Mouse (Mus musculus): ENCODE measurements at regions not wholly inside any gene's neighbourhood (a gene's known extent, or its start where the extent isn't known, plus 50 kb on each side); places are given as distances from the start of the nearest gene placed in this dataset.

DNA sequence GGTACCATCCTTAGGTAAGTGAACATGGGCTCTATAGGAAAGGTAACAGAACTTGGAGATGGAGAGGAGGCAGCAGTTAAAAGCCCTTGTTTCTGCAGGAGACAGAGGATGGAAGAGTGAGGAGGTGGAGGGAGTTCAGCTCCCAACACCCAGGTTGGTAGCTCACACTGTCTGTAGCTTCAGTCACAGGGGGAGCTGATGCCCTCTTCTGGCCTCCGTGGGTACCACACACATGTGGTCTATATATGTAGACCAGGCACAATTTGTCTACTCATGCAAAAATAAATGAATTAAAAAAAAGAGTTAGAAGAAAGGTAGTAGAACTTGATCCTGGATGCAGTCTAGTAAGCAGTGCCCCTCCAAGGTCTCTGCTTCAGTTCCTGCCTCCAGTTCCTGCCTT is 173.3 kb downstream of the Gm10260 start:
- H3K9me3 ChIP-seq (replicated peaks; ENCODE audit: control insufficient read depth, low read length, poor library complexity, severe bottlenecking), result no peaks in the 10 kb centered on the region
- no peaks in the 10 kb centered on the region for H3K4me1 ChIP-seq (ENCODE audit: control insufficient read depth, insufficient read depth, low read length)
- WGBS, result 78% methylated on average over 1 of the region's 1 CpGs
- no peak for ATAC-seq
- no peak overlapping the region for H3K4me2 ChIP-seq (ENCODE audit: low read length)
- no peaks in the 10 kb centered on the region for H3K27me3 ChIP-seq (ENCODE audit: control insufficient read depth, insufficient read depth, low read depth, low read length)
- no peak overlapping the region for H3K27ac ChIP-seq (ENCODE audit: low read length)
- no peaks in the 10 kb centered on the region for H3K36me3 ChIP-seq (ENCODE audit: control insufficient read depth, insufficient read depth, low read length)
- no peak overlapping the region for H3K4me3 ChIP-seq (ENCODE audit: low read depth, low read length)
- no peak overlapping the region for H3K9ac ChIP-seq (ENCODE audit: low read depth, low read length)

DNA sequence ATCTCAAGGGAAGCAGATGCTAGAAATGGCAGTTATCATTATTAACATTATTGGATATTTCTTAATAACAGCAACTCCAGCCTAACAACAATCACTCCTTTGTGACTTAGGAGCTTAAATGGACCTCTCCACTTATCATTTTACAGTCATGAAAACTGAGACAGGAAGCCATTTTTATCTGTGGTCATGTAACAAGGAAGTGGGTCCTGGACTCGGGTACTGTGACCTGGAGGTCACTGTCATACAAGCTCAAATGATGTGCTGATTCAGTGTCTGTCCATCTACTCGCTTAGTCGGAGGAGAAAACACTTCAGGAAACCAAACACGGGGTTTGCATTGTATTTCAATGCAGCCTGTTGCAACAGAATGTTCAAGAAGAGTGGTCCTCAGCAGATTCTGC is 176.4 kb downstream of the Gm10260 start:
- H3K4me2 ChIP-seq (ENCODE audit: low read length), result no peak overlapping the region
- no peaks in the 10 kb centered on the region for H3K9me3 ChIP-seq (replicated peaks; ENCODE audit: control insufficient read depth, low read length, poor library complexity, severe bottlenecking)
- H3K27me3 ChIP-seq (ENCODE audit: control insufficient read depth, insufficient read depth, low read depth, low read length), result no peaks in the 10 kb centered on the region
- H3K27ac ChIP-seq (ENCODE audit: low read length), result no peak overlapping the region
- H3K4me3 ChIP-seq (ENCODE audit: low read depth, low read length), result no peak overlapping the region
- no peaks in the 10 kb centered on the region for H3K4me1 ChIP-seq (ENCODE audit: control insufficient read depth, insufficient read depth, low read length)
- H3K36me3 ChIP-seq (ENCODE audit: control insufficient read depth, insufficient read depth, low read length), result no peaks in the 10 kb centered on the region
- H3K9ac ChIP-seq (ENCODE audit: low read depth, low read length), result no peak overlapping the region
- ATAC-seq, result no peak
- WGBS, result 88% methylated on average over 4 of the region's 4 CpGs

DNA sequence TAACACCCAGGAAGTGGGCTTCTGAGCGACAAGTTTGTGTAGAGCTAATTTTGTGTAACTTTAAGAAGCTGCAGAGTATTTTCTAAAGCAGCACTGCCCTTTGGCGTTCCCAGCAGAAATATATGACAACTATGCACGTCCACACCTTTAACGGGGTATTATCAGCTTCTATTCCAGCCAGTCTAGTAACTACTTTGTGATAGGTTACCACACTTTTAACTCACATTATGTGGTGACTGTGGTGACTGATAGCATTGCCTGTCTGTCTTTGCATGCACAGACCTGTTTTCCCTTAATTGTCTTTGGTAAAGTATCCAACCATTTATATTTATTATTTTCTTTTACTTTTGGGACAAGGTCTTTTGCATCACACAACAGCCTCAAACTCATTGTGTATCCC is 179.1 kb downstream of the Gm10260 start:
- Histone ChIP-seq H3K9ac (ENCODE audit: low read depth, low read length) (no peak overlapping the region), H3K27me3 (ENCODE audit: control insufficient read depth, insufficient read depth, low read depth, low read length) (no peaks in the 10 kb centered on the region), H3K4me3 (ENCODE audit: low read depth, low read length) (no peak overlapping the region), H3K9me3 (replicated peaks; ENCODE audit: control insufficient read depth, low read length, poor library complexity, severe bottlenecking) (no peaks in the 10 kb centered on the region), H3K4me2 (ENCODE audit: low read length) (no peak overlapping the region), H3K4me1 (ENCODE audit: control insufficient read depth, insufficient read depth, low read length) (no peaks in the 10 kb centered on the region), H3K36me3 (ENCODE audit: control insufficient read depth, insufficient read depth, low read length) (no peaks in the 10 kb centered on the region), H3K27ac (ENCODE audit: low read length) (no peak overlapping the region)
- 84% methylated on average over 4 of the region's 4 CpGs for WGBS
- ATAC-seq, result no peak

DNA sequence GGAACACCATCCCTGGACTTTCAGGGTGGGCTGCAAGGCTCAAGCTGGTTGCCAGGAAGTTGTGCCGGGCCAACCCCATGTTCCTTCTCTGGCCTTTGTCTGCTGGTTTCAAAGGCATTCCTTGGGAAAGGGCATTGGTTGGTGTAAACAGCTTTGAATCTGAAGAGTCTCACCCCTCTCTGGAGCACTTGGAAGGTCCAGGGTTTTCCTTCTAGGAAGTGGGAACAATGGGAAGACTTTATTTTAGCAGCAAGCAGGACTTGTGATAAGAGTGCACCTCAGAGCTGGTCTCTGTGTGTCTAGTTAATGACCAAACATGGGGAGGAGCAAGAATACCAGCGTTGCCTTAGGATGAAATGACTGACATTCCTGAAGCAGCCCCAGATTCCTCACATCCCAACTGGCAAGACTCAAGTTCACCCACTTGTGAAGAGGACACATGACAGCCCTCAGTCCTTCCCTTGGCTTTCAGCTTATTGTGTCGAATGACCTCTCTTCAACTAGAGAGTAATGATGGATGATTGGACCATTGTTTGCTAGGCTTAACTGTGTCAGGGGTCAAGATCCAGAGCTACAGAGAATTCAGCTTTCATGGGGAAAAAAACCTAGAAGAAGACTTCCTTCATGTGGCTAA is 180.1 kb downstream of the Gm10260 start:
- no peaks in the 10 kb centered on the region for H3K27me3 ChIP-seq (ENCODE audit: control insufficient read depth, insufficient read depth, low read depth, low read length)
- no peak for ATAC-seq
- H3K36me3 ChIP-seq (ENCODE audit: control insufficient read depth, insufficient read depth, low read length), result no peaks in the 10 kb centered on the region
- H3K9me3 ChIP-seq (replicated peaks; ENCODE audit: control insufficient read depth, low read length, poor library complexity, severe bottlenecking), result no peaks in the 10 kb centered on the region
- H3K4me2 ChIP-seq (ENCODE audit: low read length), result no peak overlapping the region
- no peak overlapping the region for H3K9ac ChIP-seq (ENCODE audit: low read depth, low read length)
- no peaks in the 10 kb centered on the region for H3K4me1 ChIP-seq (ENCODE audit: control insufficient read depth, insufficient read depth, low read length)
- H3K27ac ChIP-seq (ENCODE audit: low read length), result no peak overlapping the region
- WGBS, result 32% methylated on average over 3 of the region's 3 CpGs
- no peak overlapping the region for H3K4me3 ChIP-seq (ENCODE audit: low read depth, low read length)

DNA sequence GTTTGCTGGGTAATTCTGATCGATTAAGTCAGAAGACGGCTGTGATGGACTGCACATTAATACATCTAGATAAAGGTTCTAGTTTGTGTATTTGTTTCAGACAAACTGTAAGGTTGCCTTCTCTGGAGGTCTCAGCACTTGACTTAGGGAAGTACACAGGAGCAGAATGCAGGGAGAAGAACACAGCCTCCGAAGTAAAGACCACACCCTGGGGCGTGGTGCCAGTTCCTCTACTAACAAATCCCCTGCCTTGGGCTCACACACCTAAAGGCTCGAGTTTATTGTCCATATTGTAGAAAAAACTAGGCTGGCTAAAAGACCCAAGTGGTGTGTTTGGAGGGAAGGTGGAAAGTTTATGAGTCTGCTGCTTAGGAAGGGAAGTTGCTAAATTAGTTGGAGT is 181.8 kb downstream of the Gm10260 start:
- H3K4me3 ChIP-seq (ENCODE audit: low read depth, low read length), result no peak overlapping the region
- H3K9me3 ChIP-seq (replicated peaks; ENCODE audit: control insufficient read depth, low read length, poor library complexity, severe bottlenecking), result no peaks in the 10 kb centered on the region
- no peak overlapping the region for H3K4me2 ChIP-seq (ENCODE audit: low read length)
- H3K9ac ChIP-seq (ENCODE audit: low read depth, low read length), result no peak overlapping the region
- no peaks in the 10 kb centered on the region for H3K4me1 ChIP-seq (ENCODE audit: control insufficient read depth, insufficient read depth, low read length)
- no peak for ATAC-seq
- no peaks in the 10 kb centered on the region for H3K36me3 ChIP-seq (ENCODE audit: control insufficient read depth, insufficient read depth, low read length)
- H3K27ac ChIP-seq (ENCODE audit: low read length), result no peak overlapping the region
- 88% methylated on average over 5 of the region's 5 CpGs for WGBS
- H3K27me3 ChIP-seq (ENCODE audit: control insufficient read depth, insufficient read depth, low read depth, low read length), result no peaks in the 10 kb centered on the region

DNA sequence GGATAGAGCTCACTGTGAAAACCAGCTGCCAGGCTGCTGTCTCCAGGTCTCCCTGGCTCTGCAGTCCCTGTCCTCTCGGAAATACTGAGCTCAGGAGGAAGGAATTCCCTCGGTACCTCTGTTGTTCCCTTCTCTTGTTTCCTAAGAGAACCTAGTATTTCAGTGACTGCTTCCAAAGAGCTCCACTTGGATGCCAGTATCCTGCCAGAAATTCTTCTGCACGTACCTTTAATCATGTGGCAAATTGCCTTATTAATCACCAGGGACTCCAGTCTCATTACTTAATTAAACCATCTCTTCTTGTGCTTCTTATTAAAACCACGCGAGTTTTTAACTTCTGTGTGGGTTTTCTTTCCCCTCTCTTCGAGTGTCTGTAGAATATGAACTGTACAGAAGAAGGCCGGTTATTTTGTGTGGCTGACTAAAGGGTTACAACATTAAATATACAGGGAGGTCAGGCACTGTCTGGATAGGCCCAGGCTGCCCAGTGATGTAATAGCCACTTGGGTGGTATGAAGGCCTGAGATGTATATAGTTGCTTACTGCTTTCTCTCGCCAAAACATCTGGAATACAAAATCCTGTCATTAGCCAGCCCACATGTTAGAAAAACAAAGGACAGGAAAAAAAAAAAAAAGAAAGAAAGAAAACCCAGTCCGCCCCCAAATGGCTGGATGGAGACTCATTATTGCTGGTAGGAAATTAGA is 183.2 kb downstream of the Gm10260 start:
- WGBS, result 52% methylated on average over 9 of the region's 9 CpGs
- no peak overlapping the region for H3K27ac ChIP-seq (ENCODE audit: low read length)
- no peak for ATAC-seq

DNA sequence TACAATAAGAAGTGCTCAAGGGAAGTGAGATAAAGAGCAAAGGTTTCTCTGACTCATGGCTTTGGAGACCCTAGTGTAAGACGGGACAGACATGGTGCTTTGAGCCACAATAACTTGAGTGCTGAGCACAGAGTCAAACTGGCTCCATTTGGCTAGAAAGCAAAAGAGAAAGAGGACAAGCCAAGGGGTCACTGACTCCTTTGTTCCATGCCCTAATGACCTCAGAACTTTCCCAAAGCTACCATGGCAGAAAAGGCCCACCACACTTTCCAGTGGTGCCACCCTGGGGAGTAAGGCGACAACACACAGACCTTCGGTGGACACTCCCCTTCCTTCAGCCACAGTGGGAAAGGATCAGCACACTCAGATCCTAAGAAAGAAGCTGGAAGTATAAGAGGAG is 186.8 kb downstream of the Gm10260 start:
- Histone ChIP-seq H3K9ac (ENCODE audit: low read depth, low read length) (no peak overlapping the region), H3K36me3 (ENCODE audit: control insufficient read depth, insufficient read depth, low read length) (no peaks in the 10 kb centered on the region), H3K4me2 (ENCODE audit: low read length) (no peak overlapping the region), H3K4me1 (ENCODE audit: control insufficient read depth, insufficient read depth, low read length) (no peaks in the 10 kb centered on the region), H3K27ac (ENCODE audit: low read length) (no peak overlapping the region), H3K9me3 (replicated peaks; ENCODE audit: control insufficient read depth, low read length, poor library complexity, severe bottlenecking) (no peaks in the 10 kb centered on the region), H3K4me3 (ENCODE audit: low read depth, low read length) (no peak overlapping the region), H3K27me3 (ENCODE audit: control insufficient read depth, insufficient read depth, low read depth, low read length) (no peaks in the 10 kb centered on the region)
- WGBS, result 33% methylated on average over 3 of the region's 3 CpGs
- ATAC-seq, result no peak

More for the DNA sequence above, 183.2 kb downstream of the Gm10260 start:
- no peak overlapping the region for H3K4me2 ChIP-seq (ENCODE audit: low read length)
- H3K4me1 ChIP-seq (ENCODE audit: control insufficient read depth, insufficient read depth, low read length), result no peaks in the 10 kb centered on the region
- H3K9ac ChIP-seq (ENCODE audit: low read depth, low read length), result no peak overlapping the region
- no peak overlapping the region for H3K4me3 ChIP-seq (ENCODE audit: low read depth, low read length)
- H3K36me3 ChIP-seq (ENCODE audit: control insufficient read depth, insufficient read depth, low read length), result no peaks in the 10 kb centered on the region
- no peaks in the 10 kb centered on the region for H3K9me3 ChIP-seq (replicated peaks; ENCODE audit: control insufficient read depth, low read length, poor library complexity, severe bottlenecking)
- H3K27me3 ChIP-seq (ENCODE audit: control insufficient read depth, insufficient read depth, low read depth, low read length), result no peaks in the 10 kb centered on the region

DNA sequence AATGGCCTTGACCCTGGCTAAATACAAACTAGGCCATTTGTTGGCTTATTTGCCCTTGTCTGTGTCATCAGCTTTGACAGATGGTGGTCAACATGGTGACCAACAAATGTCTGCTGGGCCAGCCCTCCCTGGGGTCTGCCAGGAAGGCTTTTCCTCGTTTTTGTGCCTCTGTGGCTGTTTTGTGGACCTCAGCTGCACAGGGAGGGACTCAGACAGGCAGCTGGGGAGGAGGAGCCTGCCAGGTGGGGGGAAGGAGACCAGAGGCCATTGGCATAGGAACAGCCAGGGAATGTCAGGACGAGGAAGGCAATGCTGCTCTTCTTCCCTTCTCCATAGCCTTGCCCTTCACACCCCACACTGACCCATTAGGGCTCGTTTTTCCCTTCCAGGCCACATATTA is 188.1 kb downstream of the Gm10260 start:
- H3K4me1 ChIP-seq (ENCODE audit: control insufficient read depth, insufficient read depth, low read length), result no peaks in the 10 kb centered on the region
- no peak for ATAC-seq
- WGBS, result 55% methylated on average over 3 of the region's 3 CpGs
- H3K9ac ChIP-seq (ENCODE audit: low read depth, low read length), result no peak overlapping the region
- H3K4me2 ChIP-seq (ENCODE audit: low read length), result no peak overlapping the region
- H3K27me3 ChIP-seq (ENCODE audit: control insufficient read depth, insufficient read depth, low read depth, low read length), result no peaks in the 10 kb centered on the region
- no peak overlapping the region for H3K4me3 ChIP-seq (ENCODE audit: low read depth, low read length)
- no peak overlapping the region for H3K27ac ChIP-seq (ENCODE audit: low read length)
- no peaks in the 10 kb centered on the region for H3K36me3 ChIP-seq (ENCODE audit: control insufficient read depth, insufficient read depth, low read length)
- H3K9me3 ChIP-seq (replicated peaks; ENCODE audit: control insufficient read depth, low read length, poor library complexity, severe bottlenecking), result no peaks in the 10 kb centered on the region

DNA sequence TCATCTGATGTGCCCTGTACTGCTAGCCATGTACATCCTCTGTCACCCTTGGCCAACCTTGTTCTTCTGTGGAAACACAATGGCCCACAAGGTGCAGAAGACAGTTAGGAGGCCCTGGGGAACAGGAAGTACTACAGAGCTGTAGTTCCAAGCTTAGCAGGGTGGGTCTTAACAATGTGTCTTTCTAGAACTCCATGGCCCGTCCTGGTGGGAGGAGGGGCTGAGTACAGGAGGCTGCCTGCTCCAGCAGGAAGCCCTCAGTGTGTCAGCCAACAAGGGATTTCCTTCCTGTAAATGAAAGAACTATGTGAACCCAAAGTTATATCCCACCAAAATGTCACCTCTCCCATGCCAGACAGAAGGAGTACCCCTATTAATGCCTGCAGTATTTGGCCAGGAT is 190.4 kb downstream of the Gm10260 start:
- H3K4me2 ChIP-seq (ENCODE audit: low read length), result no peak overlapping the region
- no peaks in the 10 kb centered on the region for H3K9me3 ChIP-seq (replicated peaks; ENCODE audit: control insufficient read depth, low read length, poor library complexity, severe bottlenecking)
- ATAC-seq, result no peak
- H3K27me3 ChIP-seq (ENCODE audit: control insufficient read depth, insufficient read depth, low read depth, low read length), result no peaks in the 10 kb centered on the region
- no peak overlapping the region for H3K4me3 ChIP-seq (ENCODE audit: low read depth, low read length)
- H3K9ac ChIP-seq (ENCODE audit: low read depth, low read length), result no peak overlapping the region
- no peaks in the 10 kb centered on the region; the same call in 1 of the 2 replicates for H3K4me1 ChIP-seq (ENCODE audit: control insufficient read depth, insufficient read depth, low read length)
- WGBS, result 52% methylated on average over 1 of the region's 1 CpGs
- no peak overlapping the region for H3K27ac ChIP-seq (ENCODE audit: low read length)
- H3K36me3 ChIP-seq (ENCODE audit: control insufficient read depth, insufficient read depth, low read length), result no peaks in the 10 kb centered on the region

Data from midbrain, embryonic 16.5 days (tissue).